Mouse (Mus musculus): ENCODE data around the gene Rbm24. TPM values are rescaled to one million over a fixed set of nuclear protein-coding genes. Genes with fewer than 3 reads are reported as not detected.
A peak's percentile ranks its signal among the peaks of the same experiment; 100 is the strongest.

Gene Rbm24
- 1 to 10 TPM; 2.2 to 4.6 TPM for total RNA-seq (2021)
- long read RNA-seq, experiment 1, transcript Rbm24-201 (4 exons, 3,086 nt), result major isoform, 6 of 6 reads
- long read RNA-seq, experiment 1, partial matches to known transcripts, result 0 of 6 reads
- long read RNA-seq, experiment 1, other reads (novel, unspliced or antisense), result 0 of 6 reads
- long read RNA-seq, experiment 2, partial matches to known transcripts, result 0 of 7 reads
- long read RNA-seq, experiment 2, other reads (novel, unspliced or antisense), result 3 of 7 reads

GRCm38 (mm10) chr13:46418141-46418601, at the start of gene Rbm24:
Gene Rbm24 (plus strand): TSS chr13:46418434.
- peak; percentile 27 to 60 for DNase-seq (ENCODE audit: low spot score in 2 of 2)

- DNase-seq (ENCODE audit: low spot score in 2 of 2), result no peak
Observed at GRCm38 (mm10) chr13:46372884-46373283, 45.4 kb upstream of the Rbm24 start.

DNA sequence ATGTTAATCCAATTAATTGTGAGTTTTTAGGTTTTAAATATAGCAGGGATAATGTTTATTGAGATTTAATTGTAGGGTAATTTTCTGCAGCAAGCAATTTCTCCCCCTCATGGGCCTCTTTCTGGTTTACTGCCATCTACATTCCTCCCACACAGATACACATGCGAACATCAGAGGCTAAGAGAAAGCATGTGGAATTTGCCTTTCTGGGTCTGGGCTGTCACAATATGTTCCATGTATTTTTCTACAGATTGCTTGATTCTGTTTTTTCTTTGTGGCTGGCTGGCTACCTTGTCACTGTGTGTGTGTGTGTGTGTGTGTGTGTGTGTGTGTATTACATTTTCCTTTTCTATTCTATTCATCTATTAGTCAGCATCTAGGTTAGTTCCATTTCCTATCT, 42.9 kb upstream of the Rbm24 start:
- no peak for DNase-seq (ENCODE audit: low spot score in 2 of 2)

- DNase-seq (ENCODE audit: low spot score in 2 of 2), result no peak
Observed at GRCm38 (mm10) chr13:46387396-46387795, 30.8 kb upstream of the Rbm24 start.

- DNase-seq (ENCODE audit: low spot score in 2 of 2), result no peak
Observed at GRCm38 (mm10) chr13:46391654-46392053, 26.6 kb upstream of the Rbm24 start.

GRCm38 (mm10) chr13:46392893-46393292, 25.3 kb upstream of the Rbm24 start:
- no peak for DNase-seq (ENCODE audit: low spot score in 2 of 2)

GRCm38 (mm10) chr13:46393936-46394335, 24.3 kb upstream of the Rbm24 start:
- DNase-seq (ENCODE audit: low spot score in 2 of 2), result no peak

DNA sequence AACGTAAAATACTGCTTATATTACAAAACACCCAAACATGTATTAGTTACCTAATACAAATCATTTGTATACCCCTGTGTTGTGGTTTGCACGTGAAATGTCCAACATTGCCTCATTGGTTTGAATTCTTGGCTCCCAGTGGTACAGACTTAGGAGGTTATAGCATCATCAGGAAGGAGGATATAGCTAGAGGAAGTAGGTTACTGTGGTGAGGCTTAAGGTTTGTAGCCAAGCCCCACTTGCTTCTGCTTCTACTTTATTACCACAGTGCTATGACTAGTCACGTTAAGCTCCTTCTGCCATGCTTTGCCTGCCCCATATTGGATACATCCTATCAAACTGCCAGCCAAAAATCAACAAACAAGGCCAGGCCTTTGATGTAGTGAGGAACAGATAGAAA, 21.0 kb upstream of the Rbm24 start:
- no peak for DNase-seq (ENCODE audit: low spot score in 2 of 2)

DNA sequence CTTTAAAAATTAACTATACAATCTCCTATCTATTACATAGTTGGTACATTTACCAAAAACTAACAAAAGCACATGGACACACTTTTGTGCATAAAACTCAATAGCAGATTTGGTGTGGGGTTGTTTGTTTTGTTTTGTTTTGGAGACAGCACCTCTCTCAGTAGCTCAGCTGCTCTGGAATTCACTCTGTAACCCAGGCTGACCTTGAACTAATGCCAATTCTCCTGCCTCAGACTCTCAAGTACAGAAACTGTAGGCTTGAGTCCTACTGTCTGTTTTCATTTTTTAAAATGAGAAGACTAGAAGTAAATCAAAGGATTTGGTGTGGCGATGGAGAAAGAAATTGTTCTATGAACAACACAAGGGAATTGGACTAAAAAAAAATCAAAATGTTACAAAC, 11.1 kb upstream of the Rbm24 start:
- DNase-seq (ENCODE audit: low spot score in 2 of 2), result no peak

DNA sequence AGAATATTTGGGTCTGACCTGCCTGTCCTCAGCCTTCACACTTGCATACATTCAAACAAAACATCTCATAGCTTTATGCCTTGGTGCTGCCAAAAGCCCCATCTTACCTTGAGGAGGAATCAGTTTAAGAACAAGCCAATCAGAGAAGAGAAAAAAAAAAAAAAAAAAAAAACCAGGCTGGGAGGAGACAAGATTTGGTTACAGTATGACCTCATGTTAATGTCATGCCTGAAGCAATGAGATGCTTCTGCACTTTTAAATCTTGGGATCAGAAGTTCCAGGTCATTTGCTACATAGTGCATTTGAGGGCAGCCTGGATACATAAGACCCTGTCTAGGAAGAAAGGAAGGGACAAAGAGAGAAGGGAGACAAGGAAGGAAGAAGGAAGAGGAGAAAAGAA, 6.0 kb upstream of the Rbm24 start:
- DNase-seq (ENCODE audit: low spot score in 2 of 2), result no peak

- DNase-seq (ENCODE audit: low spot score in 2 of 2), result peak in 1 of 2 experiments; percentile 8
Observed at GRCm38 (mm10) chr13:46413588-46413987, 4.6 kb upstream of the Rbm24 start.

GRCm38 (mm10) chr13:46414050-46414449, 4.2 kb upstream of the Rbm24 start:
- DNase-seq (ENCODE audit: low spot score in 2 of 2), result no peak

DNA sequence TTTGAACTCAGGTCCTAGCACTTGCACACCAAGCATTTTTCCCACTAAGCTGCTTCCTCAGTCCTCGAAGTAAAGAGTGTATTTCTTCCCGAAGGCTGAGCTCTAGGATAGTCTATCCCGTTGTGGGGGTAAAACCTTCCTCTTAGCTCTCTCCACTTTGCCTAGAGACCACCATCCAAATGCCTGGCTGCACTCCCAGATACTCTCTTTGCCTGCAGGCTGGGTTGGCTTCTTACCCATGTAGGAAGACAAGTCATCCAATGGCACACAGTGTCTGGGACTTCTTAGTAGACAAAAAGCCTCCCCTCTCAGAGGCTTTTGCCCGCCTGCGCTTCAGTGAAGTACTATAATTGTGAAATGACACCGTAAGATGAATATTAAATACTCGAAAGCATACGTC, 2.2 kb upstream of the Rbm24 start:
- no peak for DNase-seq (ENCODE audit: low spot score in 2 of 2)

DNA sequence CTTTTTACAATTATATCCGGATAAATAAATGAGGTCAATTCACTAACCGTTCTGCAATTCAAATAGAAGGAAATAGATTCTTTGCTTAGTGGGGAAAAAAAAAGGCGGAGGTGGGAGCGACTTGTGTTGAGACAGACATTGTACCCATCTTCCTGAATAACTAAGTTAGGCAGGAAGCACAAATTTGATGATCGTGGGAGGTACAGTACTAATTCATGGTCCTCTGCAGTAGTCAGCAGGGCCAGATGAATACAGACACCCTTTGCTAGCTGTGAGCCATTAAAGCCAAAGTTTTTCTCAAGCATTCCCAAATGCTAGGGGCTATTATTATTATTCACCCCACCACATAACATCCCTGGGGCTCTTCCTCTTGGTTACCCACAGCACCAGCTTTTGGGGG, 640 bp upstream of the Rbm24 start:
- DNase-seq (ENCODE audit: low spot score in 2 of 2), result no peak

- peak; percentile 21 to 41 for DNase-seq (ENCODE audit: low spot score in 2 of 2)
Observed at GRCm38 (mm10) chr13:46418731-46419545, 704 bp downstream of the Rbm24 start.

GRCm38 (mm10) chr13:46419648-46420047, 1.4 kb downstream of the Rbm24 start:
- no peak for DNase-seq (ENCODE audit: low spot score in 2 of 2)

GRCm38 (mm10) chr13:46420095-46420494, 1.9 kb downstream of the Rbm24 start:
- DNase-seq (ENCODE audit: low spot score in 2 of 2), result no peak

GRCm38 (mm10) chr13:46423805-46424204, 5.6 kb downstream of the Rbm24 start:
- DNase-seq (ENCODE audit: low spot score in 2 of 2), result no peak

- no peak for DNase-seq (ENCODE audit: low spot score in 2 of 2)
Observed at GRCm38 (mm10) chr13:46424376-46424775, 6.1 kb downstream of the Rbm24 start.

GRCm38 (mm10) chr13:46426651-46427269, 8.5 kb downstream of the Rbm24 start:
- no peak for DNase-seq (ENCODE audit: low spot score in 2 of 2)

DNA sequence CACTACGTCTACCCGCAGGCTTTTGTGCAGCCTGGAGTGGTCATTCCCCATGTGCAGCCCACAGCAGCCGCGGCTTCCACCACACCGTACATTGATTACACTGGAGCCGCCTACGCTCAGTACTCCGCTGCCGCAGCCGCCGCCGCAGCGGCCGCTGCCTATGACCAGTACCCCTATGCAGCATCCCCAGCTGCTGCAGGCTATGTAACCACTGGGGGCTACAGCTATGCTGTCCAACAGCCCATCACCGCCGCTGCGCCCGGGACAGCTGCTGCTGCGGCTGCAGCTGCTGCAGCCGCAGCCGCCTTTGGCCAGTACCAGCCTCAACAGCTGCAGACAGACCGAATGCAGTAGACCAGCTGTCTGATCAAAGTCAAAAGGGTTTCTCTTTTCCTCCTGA, 10.7 kb downstream of the Rbm24 start:
- DNase-seq (ENCODE audit: low spot score in 2 of 2), result no peak

DNA sequence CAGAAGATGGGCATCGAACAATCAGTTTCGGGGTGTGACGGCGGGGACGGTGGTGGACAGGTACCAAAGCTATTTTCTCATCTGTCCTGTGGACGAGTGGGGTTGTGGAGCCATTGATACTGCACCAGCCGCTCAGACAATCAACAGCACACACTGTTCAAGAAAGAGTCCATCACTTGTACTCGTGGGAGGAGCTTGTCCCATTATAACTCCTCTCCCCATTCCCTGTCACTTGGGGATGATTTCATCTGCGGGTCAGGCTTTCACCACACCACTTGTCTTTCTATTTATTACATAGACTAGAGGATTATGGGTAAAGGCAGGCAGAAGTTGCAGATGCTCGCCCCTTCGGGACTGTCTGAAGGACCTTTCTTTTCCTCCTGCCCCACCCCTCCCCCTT, 11.6 kb downstream of the Rbm24 start:
- DNase-seq (ENCODE audit: low spot score in 2 of 2), result no peak

Data from adrenal gland, adult 18-20 months (tissue).